Mouse (Mus musculus): ENCODE results near the gene Sap30bp. TPM values are rescaled to one million over a fixed set of nuclear protein-coding genes. Genes with fewer than 3 reads are reported as not detected.

The Sap30bp gene
- polyA plus RNA-seq, 1 experiment from 2014 or later = 48.4 TPM

DNA sequence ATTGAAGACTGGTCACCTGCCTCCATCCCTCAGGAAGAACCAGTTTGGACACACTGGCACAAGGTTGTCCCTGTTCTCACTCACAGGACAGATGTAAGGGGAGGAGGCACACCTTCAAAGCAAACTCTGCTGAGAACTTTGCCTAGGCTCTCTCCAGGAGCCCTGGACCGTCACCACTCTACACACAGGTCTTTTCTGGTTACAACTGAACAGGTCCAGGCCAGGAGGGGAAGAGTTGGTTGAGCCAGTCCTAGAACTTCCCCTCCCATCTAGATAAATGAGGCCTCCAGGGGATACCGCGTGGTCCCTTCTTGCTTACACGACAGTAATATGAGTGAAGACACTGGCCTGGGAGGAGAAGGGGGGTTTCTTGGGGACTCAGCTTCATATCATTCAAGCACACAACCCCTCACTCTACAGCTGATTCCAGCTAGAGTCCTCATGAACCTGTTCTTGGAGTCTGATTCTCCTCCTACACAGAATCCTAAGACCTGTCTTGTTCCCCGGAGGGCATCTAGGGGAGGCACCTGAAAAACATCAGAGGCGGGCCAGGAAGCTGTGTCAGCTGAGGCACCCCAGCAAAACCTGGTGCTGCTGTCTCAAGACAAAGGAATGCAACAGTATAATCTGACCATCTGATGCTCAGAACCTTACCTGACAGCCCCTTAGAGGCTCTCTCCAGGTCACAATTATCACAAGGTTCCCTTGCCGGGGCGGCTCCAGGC lies 28.7 kb upstream of the Sap30bp start:
- WGBS = 84% methylated on average over 8 of the region's 8 CpGs
- no peaks in the 10 kb centered on the region for H3K4me1 ChIP-seq (ENCODE audit: control insufficient read depth, insufficient read depth, low read length)
- no peak overlapping the region for H3K4me3 ChIP-seq (replicated peaks; ENCODE audit: low read depth, low read length)
- H3K27ac ChIP-seq (replicated peaks; ENCODE audit: low read depth, low read length) = no peak overlapping the region
- ATAC-seq (ENCODE audit: low FRiP score, low TSS enrichment) = no peak
- 0 out of 2 replicates have a peak overlapping the region, but pooled peaks have one; percentile 3 for H3K9ac ChIP-seq (replicated peaks; ENCODE audit: low read length)
- no peaks in the 10 kb centered on the region for H3K27me3 ChIP-seq (ENCODE audit: control insufficient read depth, insufficient read depth, low read length)
- DNase-seq = no peak
- no peaks in the 10 kb centered on the region for H3K9me3 ChIP-seq (ENCODE audit: control insufficient read depth, low read length)
- 0 out of 2 replicates have a peak, but pooled peaks cover 6% of the 10 kb centered on the region for H3K36me3 ChIP-seq (ENCODE audit: control insufficient read depth, insufficient read depth, low read length)
- H3K4me2 ChIP-seq (ENCODE audit: low read length) = no peak overlapping the region

DNA sequence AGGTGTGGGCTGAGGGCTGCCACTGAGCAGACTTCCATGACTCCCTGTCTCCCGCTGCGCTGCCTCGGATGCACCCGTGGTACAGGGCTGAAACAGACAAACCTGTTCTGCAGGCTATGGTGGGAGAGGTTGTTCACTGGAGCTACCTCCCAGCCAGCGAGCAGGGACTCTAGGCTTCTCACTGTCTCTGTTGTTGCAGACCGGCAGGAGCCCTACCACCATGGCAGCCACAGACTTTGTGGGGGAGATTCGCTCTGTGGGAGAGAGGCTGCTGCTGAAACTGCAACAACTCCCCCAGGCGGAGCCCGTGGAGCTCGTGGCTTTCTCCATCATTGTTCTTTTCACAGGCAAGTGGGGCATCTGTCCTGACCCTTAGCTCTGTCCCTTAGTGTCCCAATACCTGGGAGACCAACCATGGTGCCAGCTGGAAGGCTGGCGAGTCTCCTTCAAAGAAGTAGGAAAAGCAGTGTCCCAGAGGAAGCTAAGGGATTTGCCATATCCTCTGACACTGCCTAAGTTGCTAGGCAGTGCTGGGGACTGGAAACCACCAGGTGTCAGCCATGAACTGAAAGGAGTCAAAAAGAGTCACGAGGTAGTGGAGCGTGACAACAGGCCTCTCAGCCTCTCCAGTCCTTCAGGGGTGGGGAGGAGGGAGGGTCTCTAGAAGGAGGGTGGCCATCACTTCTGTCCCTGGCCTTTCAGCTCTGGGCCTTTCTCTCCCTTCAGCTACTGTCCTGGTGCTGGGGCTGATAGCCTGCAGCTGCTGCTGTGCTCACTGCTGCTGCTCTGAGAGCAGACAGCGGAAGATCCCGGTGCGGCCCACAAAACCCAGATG lies 27.9 kb upstream of the Sap30bp start:
- H3K36me3 ChIP-seq (ENCODE audit: control insufficient read depth, insufficient read depth, low read length) = peaks cover 7% of the 10 kb centered on the region; the same call in 1 of the 2 replicates
- H3K9ac ChIP-seq (replicated peaks; ENCODE audit: low read length) = peak overlapping the region; percentile 3; the same call in 1 of the 2 replicates
- H3K4me3 ChIP-seq (replicated peaks; ENCODE audit: low read depth, low read length) = no peak overlapping the region
- no peaks in the 10 kb centered on the region for H3K27me3 ChIP-seq (ENCODE audit: control insufficient read depth, insufficient read depth, low read length)
- ATAC-seq (ENCODE audit: low FRiP score, low TSS enrichment) (no peak), DNase-seq (no peak)
- H3K4me2 ChIP-seq (ENCODE audit: low read length) = no peak overlapping the region
- 40% methylated on average over 16 of the region's 16 CpGs for WGBS
- H3K9me3 ChIP-seq (ENCODE audit: control insufficient read depth, low read length) = no peaks in the 10 kb centered on the region
- H3K27ac ChIP-seq (replicated peaks; ENCODE audit: low read depth, low read length) = no peak overlapping the region
- H3K4me1 ChIP-seq (ENCODE audit: control insufficient read depth, insufficient read depth, low read length) = no peaks in the 10 kb centered on the region

DNA sequence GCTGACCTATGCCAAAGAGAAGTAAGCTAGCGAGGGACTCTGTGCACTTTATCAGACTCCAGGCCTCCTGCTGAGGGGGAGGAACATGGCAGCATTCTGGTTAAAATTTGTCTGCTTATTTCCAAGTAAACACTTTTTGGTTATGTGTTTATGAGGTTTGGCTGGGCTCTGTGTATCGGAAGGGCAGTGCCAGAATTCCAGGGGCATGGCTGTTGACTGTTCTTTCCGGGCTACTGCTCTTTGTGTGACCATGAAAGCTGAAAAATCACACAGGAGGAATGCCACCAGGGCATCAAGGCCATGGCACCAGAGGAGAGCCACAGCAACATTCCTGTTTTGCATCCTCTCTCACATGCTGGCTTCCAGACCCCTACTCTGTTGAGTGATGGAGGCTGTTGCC lies 27.0 kb upstream of the Sap30bp start:
- Histone ChIP-seq H3K4me1 (ENCODE audit: control insufficient read depth, insufficient read depth, low read length) (no peaks in the 10 kb centered on the region), H3K27me3 (ENCODE audit: control insufficient read depth, insufficient read depth, low read length) (no peaks in the 10 kb centered on the region), H3K4me2 (ENCODE audit: low read length) (no peak overlapping the region), H3K4me3 (replicated peaks; ENCODE audit: low read depth, low read length) (no peak overlapping the region), H3K27ac (replicated peaks; ENCODE audit: low read depth, low read length) (no peak overlapping the region), H3K36me3 (ENCODE audit: control insufficient read depth, insufficient read depth, low read length) (peaks cover 13% of the 10 kb centered on the region; the same call in 1 of the 2 replicates), H3K9me3 (ENCODE audit: control insufficient read depth, low read length) (no peaks in the 10 kb centered on the region), H3K9ac (replicated peaks; ENCODE audit: low read length) (no peak overlapping the region; the same call in 1 of the 2 replicates)
- 61% methylated on average over 3 of the region's 3 CpGs for WGBS
- no peak for ATAC-seq (ENCODE audit: low FRiP score, low TSS enrichment)
- DNase-seq = no peak

DNA sequence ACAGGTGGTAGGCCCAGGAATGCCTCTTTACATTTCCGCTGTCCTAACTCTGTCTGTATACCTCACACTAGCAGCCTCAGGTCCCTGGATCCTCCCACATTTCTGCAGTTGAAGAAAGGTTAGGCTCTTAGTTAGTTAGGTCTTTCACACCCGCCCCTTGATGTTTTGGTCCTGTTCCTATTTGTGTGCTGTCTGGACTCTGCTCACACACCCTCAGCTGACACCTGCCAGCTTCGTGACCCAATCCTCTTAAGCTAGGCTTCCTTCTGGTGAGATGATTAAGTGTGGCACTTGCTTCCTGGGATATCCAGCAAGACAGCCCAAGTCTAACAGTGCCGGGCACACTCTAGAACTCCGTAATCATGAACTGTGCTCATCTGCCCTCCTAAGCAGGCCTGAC lies 26.6 kb upstream of the Sap30bp start:
- DNase-seq (no peak), ATAC-seq (ENCODE audit: low FRiP score, low TSS enrichment) (no peak)
- no peaks in the 10 kb centered on the region for H3K9me3 ChIP-seq (ENCODE audit: control insufficient read depth, low read length)
- WGBS = 87% methylated on average over 5 of the region's 5 CpGs
- no peak overlapping the region for H3K27ac ChIP-seq (replicated peaks; ENCODE audit: low read depth, low read length)
- peaks cover 16% of the 10 kb centered on the region; the same call in 1 of the 2 replicates for H3K36me3 ChIP-seq (ENCODE audit: control insufficient read depth, insufficient read depth, low read length)
- H3K4me2 ChIP-seq (ENCODE audit: low read length) = no peak overlapping the region
- H3K4me3 ChIP-seq (replicated peaks; ENCODE audit: low read depth, low read length) = no peak overlapping the region
- no peak overlapping the region for H3K9ac ChIP-seq (replicated peaks; ENCODE audit: low read length)
- H3K27me3 ChIP-seq (ENCODE audit: control insufficient read depth, insufficient read depth, low read length) = no peaks in the 10 kb centered on the region
- H3K4me1 ChIP-seq (ENCODE audit: control insufficient read depth, insufficient read depth, low read length) = no peaks in the 10 kb centered on the region

DNA sequence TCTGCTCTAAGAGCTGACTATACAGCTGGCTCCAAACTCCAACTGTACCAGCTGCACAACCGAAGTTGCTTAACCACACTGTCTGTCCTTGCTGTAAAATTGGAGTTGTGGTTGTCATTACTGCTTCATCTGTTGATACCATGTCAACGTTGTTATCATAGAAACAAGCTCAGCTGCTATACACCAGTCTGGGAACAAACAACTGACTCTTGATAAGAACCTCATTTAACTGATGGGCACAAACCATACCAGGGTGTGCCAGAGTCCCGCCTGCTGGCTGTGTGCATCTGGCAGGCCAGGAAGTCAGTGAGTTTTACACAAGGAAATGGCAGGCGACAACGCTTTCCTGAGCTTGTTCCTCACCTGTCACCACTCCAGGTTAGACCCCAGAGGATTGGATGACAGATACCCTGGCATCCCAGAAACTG lies 21.9 kb upstream of the Sap30bp start:
- Histone ChIP-seq H3K4me3 (replicated peaks; ENCODE audit: low read depth, low read length) (no peak overlapping the region), H3K4me2 (ENCODE audit: low read length) (no peak overlapping the region), H3K4me1 (ENCODE audit: control insufficient read depth, insufficient read depth, low read length) (no peaks in the 10 kb centered on the region), H3K36me3 (ENCODE audit: control insufficient read depth, insufficient read depth, low read length) (peaks cover 35% of the 10 kb centered on the region), H3K9ac (replicated peaks; ENCODE audit: low read length) (no peak overlapping the region), H3K27me3 (ENCODE audit: control insufficient read depth, insufficient read depth, low read length) (no peaks in the 10 kb centered on the region), H3K27ac (replicated peaks; ENCODE audit: low read depth, low read length) (no peak overlapping the region), H3K9me3 (ENCODE audit: control insufficient read depth, low read length) (no peaks in the 10 kb centered on the region)
- ATAC-seq (ENCODE audit: low FRiP score, low TSS enrichment) = no peak
- DNase-seq = no peak
- WGBS = 96% methylated on average over 5 of the region's 5 CpGs

DNA sequence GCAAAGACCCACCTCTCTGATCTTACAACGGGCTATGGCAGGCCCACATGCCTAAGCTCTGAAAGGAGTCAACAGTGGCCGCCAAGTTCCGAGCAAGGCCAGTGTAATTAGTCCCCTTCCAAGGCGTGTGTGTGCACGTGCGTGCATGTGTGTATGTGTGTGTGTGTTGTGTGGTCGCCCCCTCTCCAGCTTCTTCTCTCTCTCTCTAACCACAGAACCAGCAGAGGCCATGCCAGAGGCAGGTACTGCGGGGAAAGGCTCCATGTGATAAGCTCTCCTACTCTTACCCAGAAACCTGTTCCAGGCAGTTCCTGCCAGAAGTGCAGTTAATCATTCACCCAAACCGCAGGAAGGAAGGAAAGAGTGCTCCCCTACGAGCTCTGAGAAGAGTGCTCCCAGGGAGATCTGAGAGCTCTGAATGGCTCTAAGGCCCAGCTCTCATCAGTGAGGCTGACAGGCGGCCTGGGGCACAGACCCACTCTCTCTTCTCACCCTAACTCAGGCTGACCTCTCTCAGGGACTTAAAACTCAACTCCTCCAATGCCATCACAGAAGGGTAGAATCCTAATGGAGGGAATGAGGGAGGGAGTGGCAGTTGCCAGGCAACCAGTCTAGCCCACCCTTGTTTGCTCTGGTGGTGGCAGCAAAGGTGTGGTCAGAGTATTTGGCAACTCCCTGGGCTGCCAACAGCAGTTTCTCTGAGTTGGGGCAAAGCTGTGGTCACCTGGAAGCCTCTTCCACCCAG lies 21.3 kb upstream of the Sap30bp start, which contains the start of gene Smim6:
Gene Smim6 (plus strand): TSS at position 386 of the 745 bp plus-strand sequence.
- H3K4me1 ChIP-seq (ENCODE audit: control insufficient read depth, insufficient read depth, low read length) = no peaks in the 10 kb centered on the region
- H3K9ac ChIP-seq (replicated peaks; ENCODE audit: low read length) = no peak within 1 kb of the TSS
- no peaks in the 10 kb centered on the region for H3K9me3 ChIP-seq (ENCODE audit: control insufficient read depth, low read length)
- no peak for DNase-seq
- 90% methylated on average over 11 of the region's 11 CpGs for WGBS
- H3K27ac ChIP-seq (replicated peaks; ENCODE audit: low read depth, low read length) = no peak within 1 kb of the TSS
- H3K27me3 ChIP-seq (ENCODE audit: control insufficient read depth, insufficient read depth, low read length) = no peaks in the 10 kb centered on the region
- no peak for ATAC-seq (ENCODE audit: low FRiP score, low TSS enrichment)
- H3K36me3 ChIP-seq (ENCODE audit: control insufficient read depth, insufficient read depth, low read length) = peaks cover 42% of the 10 kb centered on the region
- H3K4me3 ChIP-seq (replicated peaks; ENCODE audit: low read depth, low read length) = no peak within 1 kb of the TSS
- H3K4me2 ChIP-seq (ENCODE audit: low read length) = no peak within 1 kb of the TSS

DNA sequence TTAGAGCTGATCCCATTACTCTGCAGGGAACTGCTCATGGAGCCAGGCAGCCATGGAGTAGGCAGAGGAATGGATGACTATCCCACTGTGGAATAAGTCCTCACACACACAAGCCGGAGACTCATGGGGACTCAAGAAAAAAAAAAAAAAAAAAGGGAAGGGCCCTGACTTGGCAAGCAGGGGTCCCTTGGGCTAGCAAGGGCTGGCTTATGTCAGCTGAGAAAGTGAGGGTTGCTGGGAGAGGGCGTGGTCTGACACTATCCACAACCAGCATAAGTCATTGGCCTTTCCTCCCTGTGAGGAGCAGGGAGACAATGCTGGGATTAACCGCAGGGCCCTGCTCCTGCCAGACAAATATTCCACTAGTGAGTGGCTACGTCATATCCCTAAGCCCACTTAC lies 16.5 kb upstream of the Sap30bp start:
- DNase-seq = no peak
- Histone ChIP-seq H3K9me3 (ENCODE audit: control insufficient read depth, low read length) (no peaks in the 10 kb centered on the region), H3K4me2 (ENCODE audit: low read length) (no peak overlapping the region), H3K27ac (replicated peaks; ENCODE audit: low read depth, low read length) (no peak overlapping the region), H3K4me3 (replicated peaks; ENCODE audit: low read depth, low read length) (no peak overlapping the region), H3K27me3 (ENCODE audit: control insufficient read depth, insufficient read depth, low read length) (no peaks in the 10 kb centered on the region), H3K4me1 (ENCODE audit: control insufficient read depth, insufficient read depth, low read length) (no peaks in the 10 kb centered on the region), H3K36me3 (ENCODE audit: control insufficient read depth, insufficient read depth, low read length) (peaks cover 40% of the 10 kb centered on the region), H3K9ac (replicated peaks; ENCODE audit: low read length) (no peak overlapping the region)
- WGBS = 89% methylated on average over 4 of the region's 4 CpGs
- ATAC-seq (ENCODE audit: low FRiP score, low TSS enrichment) = no peak

DNA sequence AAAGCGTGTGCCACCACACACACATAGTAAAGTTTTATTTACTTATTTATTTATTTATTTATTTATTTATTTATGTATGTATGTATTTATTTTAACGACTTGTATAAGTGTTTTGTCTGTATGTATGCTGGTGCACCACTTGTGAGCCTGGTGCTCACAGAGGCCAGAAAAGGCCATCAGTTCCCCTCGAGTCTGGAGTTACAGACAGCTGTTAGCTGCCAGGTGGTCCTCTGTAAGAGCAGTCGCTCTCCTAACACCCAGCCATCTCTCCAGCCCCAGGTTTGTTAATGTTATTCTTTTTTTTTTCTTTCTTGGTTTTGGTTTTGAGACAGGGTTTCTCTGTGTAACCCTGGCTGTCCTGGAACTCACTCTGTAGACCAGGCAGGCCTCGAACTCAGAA lies 14.4 kb upstream of the Sap30bp start:
- Histone ChIP-seq H3K4me3 (replicated peaks; ENCODE audit: low read depth, low read length) (no peak overlapping the region), H3K36me3 (ENCODE audit: control insufficient read depth, insufficient read depth, low read length) (peaks cover 43% of the 10 kb centered on the region), H3K27me3 (ENCODE audit: control insufficient read depth, insufficient read depth, low read length) (no peaks in the 10 kb centered on the region), H3K27ac (replicated peaks; ENCODE audit: low read depth, low read length) (no peak overlapping the region), H3K4me1 (ENCODE audit: control insufficient read depth, insufficient read depth, low read length) (no peaks in the 10 kb centered on the region), H3K9ac (replicated peaks; ENCODE audit: low read length) (no peak overlapping the region), H3K9me3 (ENCODE audit: control insufficient read depth, low read length) (no peaks in the 10 kb centered on the region), H3K4me2 (ENCODE audit: low read length) (no peak overlapping the region)
- ATAC-seq (ENCODE audit: low FRiP score, low TSS enrichment) = no peak
- 91% methylated on average over 5 of the region's 5 CpGs for WGBS
- no peak for DNase-seq

All from midbrain, embryonic 14.5 days (tissue).